Mouse (Mus musculus) gastrocnemius, adult 8-10 months (tissue): Measurements from ENCODE around the gene Stac. TPM values are rescaled to one million over a fixed set of nuclear protein-coding genes. Genes with fewer than 3 reads are reported as not detected.

Experiments
- DNase-seq, 2 experiments: peaks; one replicate each; pipeline ENCODE4 v3.0.0; 2022; ENCODE audit warnings: low spot score in 2 of 2
- total RNA-seq, 4 experiments: library from RNA; stranded (reverse); gene quantifications; 2 replicates each; pipeline ENCODE4 v1.2.4; 2022

The Stac gene
- total RNA-seq, 4 experiments from 2014 or later: 0.17 to 0.39 (median 0.36) TPM

GRCm38 (mm10) chr9:111515536-111515935, 174.6 kb downstream of the Stac start:
- no peak for DNase-seq

DNA sequence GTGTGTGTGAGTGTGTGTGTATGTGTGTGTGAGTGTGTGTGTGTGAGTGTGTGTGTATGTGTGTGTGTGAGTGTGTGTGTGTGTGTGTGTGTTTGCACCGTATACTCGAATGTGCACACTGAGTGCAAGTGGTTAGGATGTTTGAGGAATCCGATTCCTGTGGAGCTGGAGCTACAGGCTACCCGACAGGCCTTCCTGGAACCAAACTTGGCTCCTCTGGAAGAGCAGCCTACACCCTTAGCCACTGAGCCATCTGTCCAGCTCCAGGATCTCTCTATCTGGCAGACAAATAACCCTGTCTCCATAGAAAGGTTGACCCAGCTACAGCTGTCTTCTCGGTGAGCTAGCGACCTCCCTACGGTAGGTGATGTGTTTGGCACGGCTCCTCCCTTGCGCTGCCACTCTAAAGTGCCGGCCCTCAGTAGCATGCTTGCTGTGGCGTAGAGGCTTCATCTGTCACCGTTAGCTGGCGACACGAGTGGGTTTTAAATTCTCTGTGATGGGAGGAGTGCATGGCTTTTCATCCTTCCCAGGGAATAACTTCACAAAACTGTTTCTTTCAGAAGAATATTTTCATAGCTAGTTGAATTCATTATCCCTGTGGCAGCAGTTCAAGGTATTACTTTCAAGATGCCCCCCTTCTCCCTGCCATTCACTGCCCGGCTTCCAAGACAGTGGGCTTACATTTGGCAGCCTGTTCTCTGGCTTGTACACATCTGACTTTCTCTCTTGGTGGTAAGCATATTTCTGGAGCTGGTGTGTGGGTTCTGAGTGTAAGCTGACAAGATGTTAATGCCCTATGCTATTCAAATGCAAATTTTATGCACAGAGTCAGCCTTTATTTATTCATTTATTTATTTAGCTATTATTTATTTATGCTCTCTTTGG, 175.3 kb downstream of the Stac start:
- no peak for DNase-seq
